Mouse (Mus musculus): ENCODE data around the gene Zc3h4.

DNA sequence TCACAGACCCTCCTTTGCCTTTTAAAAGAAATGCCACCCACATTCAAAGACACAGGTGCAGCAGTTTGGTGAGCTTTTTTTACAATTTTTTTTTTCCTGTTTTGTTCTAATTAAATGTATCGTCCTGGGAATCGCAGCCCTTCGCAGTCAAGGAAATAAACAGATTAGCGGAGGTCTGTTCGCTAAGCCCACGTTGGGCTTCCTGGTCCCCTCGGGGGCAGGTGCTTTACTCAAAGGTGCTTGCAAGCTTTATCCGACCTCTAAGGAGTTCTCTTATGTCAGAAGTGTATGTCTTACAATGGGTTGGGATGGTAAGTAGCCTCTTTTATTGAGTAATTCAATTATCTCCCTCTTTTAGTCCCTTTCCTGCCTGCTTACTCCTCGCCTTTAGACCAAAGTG is 1.7 kb downstream of the Zc3h4 start:
- TF ChIP-seq GATA1 (IDR thresholded peaks at IDR 0.05; ENCODE audit: borderline replicate concordance, low read length) (no peak), FLI1 (IDR thresholded peaks at IDR 0.05; ENCODE audit: low read length) (no peak)
